Mouse (Mus musculus) lung, embryonic 15.5 days (tissue): ENCODE data around the gene Ccdc172. TPM values are rescaled to one million over a fixed set of nuclear protein-coding genes. Genes with fewer than 3 reads are reported as not detected.

Experiments
- ATAC-seq: fragments of 200-750 bp; cut with Nextera tagmentation; 2 replicates; pipeline ENCODE4 v1.8.0; 2017; ENCODE audit warnings: moderate number of reproducible peaks, borderline replicate concordance; ENCODE audit not compliant: low FRiP score, low TSS enrichment; ENCODE audit errors: extremely low read depth
- H3K27ac ChIP-seq: fragments of 300-500 bp; sonication (generic); 2 replicates; pipeline ENCODE4 v1.5.1; 2015; ENCODE audit warnings: moderate library complexity, mild to moderate bottlenecking, inconsistent platforms
- H3K27me3 ChIP-seq: fragments of 300-500 bp; sonication (generic); 2 replicates; pipeline ENCODE4 v1.6.1; 2015; ENCODE audit warnings: inconsistent platforms
- H3K36me3 ChIP-seq: fragments of 300-500 bp; sonication (generic); 2 replicates; pipeline ENCODE4 v1.6.1; 2015; ENCODE audit warnings: inconsistent platforms
- H3K4me1 ChIP-seq: fragments of 300-500 bp; sonication (generic); 2 replicates; pipeline ENCODE4 v1.6.1; 2015; ENCODE audit warnings: inconsistent platforms
- H3K4me2 ChIP-seq: fragments of 300-500 bp; sonication (generic); 2 replicates; pipeline ENCODE4 v1.6.1; 2015; ENCODE audit warnings: inconsistent platforms, mild to moderate bottlenecking, moderate library complexity
- H3K4me3 ChIP-seq: fragments of 300-500 bp; sonication (generic); 2 replicates; pipeline ENCODE4 v1.5.1; 2015; ENCODE audit warnings: mild to moderate bottlenecking, inconsistent platforms
- H3K9ac ChIP-seq: fragments of 300-500 bp; sonication (generic); 2 replicates; pipeline ENCODE4 v1.6.1; 2015; ENCODE audit warnings: inconsistent platforms
- H3K9me3 ChIP-seq: fragments of 300-500 bp; sonication (generic); 2 replicates; pipeline ENCODE4 v1.6.1; 2016; ENCODE audit warnings: inconsistent platforms
- WGBS: fragments of 180-500 bp; shearing (Covaris S2); methylation state at CpG from one replicate; pipeline ENCODE4 v1.1.7; 2015; 5-methylcytosine and 5-hydroxymethylcytosine counted together
- polyA plus RNA-seq: library from polyadenylated mRNA; unstranded; fragments of >200 nt; fragmentation: Nextera tagmentation; extraction: Ambion mirVana; gene quantifications from 2 replicates; pipeline ENCODE4 v1.2.1, GENCODE M21; 2015

Ccdc172 gene
- polyA plus RNA-seq, 1 experiment from 2014 or later: not detected

DNA sequence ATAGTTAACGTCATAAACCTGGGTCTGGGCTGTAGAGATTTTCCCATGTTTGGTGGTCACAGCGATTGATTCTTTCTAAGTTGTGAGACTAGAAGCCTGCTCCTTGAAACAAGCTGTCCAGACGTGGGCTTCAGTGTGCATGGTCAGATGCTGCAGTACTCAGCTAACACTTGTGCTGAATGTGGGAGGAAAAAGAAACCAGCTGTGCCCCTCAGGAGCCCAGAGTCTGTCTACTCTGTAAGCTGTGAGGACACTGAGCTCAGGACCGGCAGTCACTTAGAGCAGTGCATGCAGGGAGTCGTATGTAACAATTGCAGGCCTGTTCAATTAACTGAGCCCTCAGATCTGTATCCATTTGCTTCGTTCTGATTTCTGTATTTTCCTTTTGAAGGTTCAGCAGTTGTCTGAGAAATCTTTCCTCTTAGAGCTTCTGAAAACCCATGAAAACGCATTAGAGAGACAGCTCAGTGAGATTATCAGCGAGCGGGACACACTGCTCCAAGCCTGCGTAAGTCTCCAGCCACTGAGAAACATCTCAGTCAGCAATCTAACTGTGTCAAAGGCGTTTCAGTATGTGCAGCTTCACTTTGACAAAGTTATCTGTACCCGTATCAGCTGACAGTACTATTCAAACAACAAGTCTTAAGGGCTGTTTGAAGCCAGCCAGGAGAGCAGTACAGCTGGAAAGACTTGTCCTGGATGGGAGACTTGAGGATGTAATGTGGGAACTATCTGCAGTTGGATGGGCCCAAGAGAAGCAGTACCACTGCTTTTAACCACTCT is 13.9 kb downstream of the Ccdc172 start:
- no peak overlapping the region for H3K9ac ChIP-seq
- peaks cover 24% of the 10 kb centered on the region for H3K4me1 ChIP-seq
- ATAC-seq: peak; percentile 95
- no peak overlapping the region for H3K4me2 ChIP-seq
- no peak overlapping the region for H3K4me3 ChIP-seq
- H3K36me3 ChIP-seq: no peaks in the 10 kb centered on the region
- H3K9me3 ChIP-seq: no peaks in the 10 kb centered on the region
- no peaks in the 10 kb centered on the region for H3K27me3 ChIP-seq
- WGBS: 23% methylated on average over 12 of the region's 12 CpGs
- peak overlapping the region; percentile 51 for H3K27ac ChIP-seq

DNA sequence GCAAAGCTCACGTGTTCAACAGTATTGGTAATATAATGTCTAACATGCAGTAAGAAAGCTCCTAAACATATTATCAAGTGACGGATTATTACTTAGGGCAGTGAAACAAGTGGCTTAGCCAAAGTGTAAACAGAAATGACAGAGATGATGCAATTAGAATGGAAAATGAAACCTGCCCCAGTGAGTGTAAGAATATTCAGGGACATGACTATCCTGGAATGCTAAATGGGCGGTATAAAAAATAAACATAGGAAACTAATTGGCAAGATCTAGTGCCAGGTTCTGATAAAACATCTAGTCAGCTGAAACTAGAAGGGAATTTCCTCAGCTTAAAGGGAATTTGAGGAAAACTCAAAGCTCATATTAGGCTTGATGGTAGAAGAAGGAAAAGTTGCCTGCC is 21.3 kb downstream of the Ccdc172 start:
- no peak overlapping the region for H3K9ac ChIP-seq
- H3K4me2 ChIP-seq: no peak overlapping the region
- WGBS: 46% methylated on average over 3 of the region's 3 CpGs
- no peak for ATAC-seq
- no peaks in the 10 kb centered on the region for H3K36me3 ChIP-seq
- no peaks in the 10 kb centered on the region for H3K27me3 ChIP-seq
- peaks cover 3% of the 10 kb centered on the region; the same call in 1 of the 2 replicates for H3K4me1 ChIP-seq
- H3K9me3 ChIP-seq: no peaks in the 10 kb centered on the region
- no peak overlapping the region for H3K4me3 ChIP-seq
- H3K27ac ChIP-seq: no peak overlapping the region

DNA sequence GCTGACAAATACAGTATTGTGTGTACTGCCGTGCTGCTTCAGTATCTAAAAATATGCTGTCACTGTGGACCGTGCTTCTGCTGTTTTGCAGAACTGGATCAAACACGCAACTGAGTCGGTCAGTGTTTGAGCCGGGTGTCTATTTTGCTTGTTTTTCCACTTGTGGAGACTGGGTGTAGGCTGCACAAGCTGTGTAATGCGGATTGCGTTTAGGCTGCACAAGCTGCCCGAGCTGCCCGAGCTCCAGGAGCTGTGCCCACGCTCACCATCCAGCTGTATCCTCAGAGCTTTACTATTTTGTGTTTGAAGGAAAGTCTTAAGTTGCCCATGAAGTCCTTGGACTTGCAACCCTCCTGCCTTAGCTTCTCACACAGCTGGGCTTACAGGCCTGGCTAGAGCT is 24.9 kb downstream of the Ccdc172 start:
- 61% methylated on average over 10 of the region's 10 CpGs for WGBS
- Histone ChIP-seq H3K4me3 (no peak overlapping the region), H3K27me3 (no peaks in the 10 kb centered on the region), H3K4me1 (peaks cover 3% of the 10 kb centered on the region; the same call in 1 of the 2 replicates), H3K9me3 (no peaks in the 10 kb centered on the region), H3K27ac (no peak overlapping the region), H3K4me2 (no peak overlapping the region), H3K9ac (no peak overlapping the region), H3K36me3 (no peaks in the 10 kb centered on the region)
- no peak for ATAC-seq

DNA sequence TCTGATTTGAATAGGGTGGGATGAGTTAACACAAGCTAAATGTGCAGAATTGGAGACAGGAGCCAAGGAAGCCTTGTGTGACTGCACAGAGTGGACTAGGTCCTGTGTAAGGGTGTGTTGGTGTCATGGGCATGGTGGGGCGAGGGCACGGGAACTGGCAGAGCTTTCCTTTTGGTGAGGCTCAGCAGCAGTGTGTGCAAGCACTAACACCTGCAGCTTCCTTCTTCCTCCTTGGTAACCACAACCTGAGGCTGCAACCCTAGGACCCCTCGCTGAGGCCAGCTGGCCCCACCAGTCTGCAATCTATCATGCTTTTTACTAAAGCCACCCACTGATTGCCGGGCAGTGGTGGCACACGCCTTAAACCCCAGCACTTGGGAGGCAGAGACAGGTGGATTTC is 28.6 kb downstream of the Ccdc172 start:
- Histone ChIP-seq H3K4me2 (no peak overlapping the region), H3K4me3 (no peak overlapping the region), H3K4me1 (peaks cover 3% of the 10 kb centered on the region; the same call in 1 of the 2 replicates), H3K9me3 (no peaks in the 10 kb centered on the region), H3K27me3 (no peaks in the 10 kb centered on the region), H3K9ac (no peak overlapping the region), H3K27ac (no peak overlapping the region), H3K36me3 (no peaks in the 10 kb centered on the region)
- 81% methylated on average over 5 of the region's 5 CpGs for WGBS
- no peak for ATAC-seq

DNA sequence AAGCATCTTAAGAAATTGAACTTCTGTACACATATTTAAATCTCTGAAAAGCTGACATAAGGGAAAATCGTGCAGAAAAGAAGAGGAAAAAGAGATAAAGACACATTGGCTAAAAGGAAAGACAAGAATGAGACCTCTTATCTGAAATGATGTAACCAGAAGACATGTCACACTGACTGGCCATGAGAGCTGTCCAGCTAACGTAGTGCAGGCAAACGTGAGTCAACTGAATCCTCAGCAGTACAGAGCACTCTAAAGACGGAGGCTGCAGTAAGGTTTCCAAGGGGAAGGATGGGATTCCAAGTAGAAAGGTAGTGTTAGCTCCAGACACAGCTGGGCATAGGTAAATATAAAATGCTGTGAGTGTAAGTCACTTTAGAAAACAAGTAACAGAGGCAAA is 36.6 kb downstream of the Ccdc172 start:
- 24% methylated on average over 4 of the region's 4 CpGs for WGBS
- H3K9ac ChIP-seq: no peak overlapping the region
- H3K27me3 ChIP-seq: no peaks in the 10 kb centered on the region
- H3K4me2 ChIP-seq: no peak overlapping the region
- H3K9me3 ChIP-seq: no peaks in the 10 kb centered on the region
- H3K4me3 ChIP-seq: no peak overlapping the region
- H3K27ac ChIP-seq: no peak overlapping the region
- ATAC-seq: no peak
- no peaks in the 10 kb centered on the region for H3K36me3 ChIP-seq
- no peaks in the 10 kb centered on the region for H3K4me1 ChIP-seq

DNA sequence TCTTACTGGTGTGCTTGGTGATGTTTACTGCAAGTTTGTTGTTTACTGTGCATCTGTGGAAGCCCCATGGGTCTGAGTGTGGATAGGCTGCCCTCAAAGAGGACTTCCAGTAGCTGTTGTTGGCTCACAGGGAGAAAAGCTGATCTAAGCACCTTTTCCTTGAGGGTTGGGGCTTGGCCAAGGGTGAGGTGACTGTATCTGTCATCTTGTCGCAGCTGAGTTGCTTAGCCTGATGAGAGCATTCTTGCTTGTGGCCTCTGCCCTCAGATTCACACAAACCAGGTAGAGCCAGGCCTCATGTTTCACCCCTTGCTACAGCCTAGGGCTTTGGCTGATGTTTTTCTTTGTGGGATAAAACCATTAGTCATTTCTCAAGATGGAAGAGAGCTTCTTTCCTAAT is 38.7 kb downstream of the Ccdc172 start:
- no peaks in the 10 kb centered on the region for H3K27me3 ChIP-seq
- H3K27ac ChIP-seq: no peak overlapping the region
- 30% methylated on average over 1 of the region's 1 CpGs for WGBS
- H3K9me3 ChIP-seq: no peaks in the 10 kb centered on the region
- no peaks in the 10 kb centered on the region for H3K4me1 ChIP-seq
- H3K4me3 ChIP-seq: no peak overlapping the region
- H3K36me3 ChIP-seq: no peaks in the 10 kb centered on the region
- ATAC-seq: no peak
- H3K9ac ChIP-seq: no peak overlapping the region
- no peak overlapping the region for H3K4me2 ChIP-seq

DNA sequence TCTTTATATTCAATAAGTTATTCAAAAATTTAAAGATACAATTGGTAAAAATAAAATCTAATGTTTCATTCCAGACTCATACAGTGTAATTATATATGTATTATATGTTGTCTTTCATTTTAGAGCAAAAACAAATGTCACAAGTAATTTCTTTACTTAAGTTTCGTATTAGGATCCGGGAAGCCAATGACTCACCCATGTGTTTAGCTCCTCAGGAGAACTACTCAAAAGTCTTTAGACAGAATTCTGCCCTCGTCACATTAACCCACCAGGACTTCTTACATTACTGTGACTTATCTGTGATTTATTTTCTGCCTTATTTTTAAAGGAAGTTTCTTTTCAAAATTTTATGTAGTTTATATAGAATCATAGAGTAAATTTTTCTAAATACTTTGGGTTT is 39.1 kb downstream of the Ccdc172 start:
- WGBS: 75% methylated on average over 3 of the region's 3 CpGs

DNA sequence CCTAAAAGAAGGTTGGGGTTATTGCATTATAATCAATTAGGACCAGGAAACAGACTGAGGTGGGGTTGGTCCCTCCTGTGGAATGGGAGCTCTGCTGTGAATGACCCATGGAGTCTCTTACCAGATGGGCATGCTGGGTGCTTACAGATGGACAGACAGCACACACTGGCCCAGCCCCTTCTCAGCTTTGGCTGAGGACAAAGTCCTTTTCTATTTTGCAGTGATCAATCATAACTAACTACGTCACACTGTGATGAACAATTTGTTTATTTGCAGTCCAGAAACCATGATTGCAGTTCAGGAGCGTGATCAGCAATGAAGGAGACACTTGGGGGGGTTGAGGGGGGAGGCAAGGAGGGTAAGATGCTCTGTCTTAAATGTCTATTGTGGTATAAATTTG is 43.2 kb downstream of the Ccdc172 start:
- Histone ChIP-seq H3K4me3 (no peak overlapping the region), H3K4me2 (no peak overlapping the region), H3K9ac (no peak overlapping the region), H3K36me3 (no peaks in the 10 kb centered on the region), H3K27ac (no peak overlapping the region), H3K9me3 (no peaks in the 10 kb centered on the region), H3K4me1 (no peaks in the 10 kb centered on the region), H3K27me3 (no peaks in the 10 kb centered on the region)
- no peak for ATAC-seq
- WGBS: 52% methylated on average over 2 of the region's 2 CpGs

More for the DNA sequence above, 39.1 kb downstream of the Ccdc172 start:
- Histone ChIP-seq H3K4me3 (no peak overlapping the region), H3K4me2 (no peak overlapping the region), H3K9ac (no peak overlapping the region), H3K27me3 (no peaks in the 10 kb centered on the region), H3K36me3 (no peaks in the 10 kb centered on the region), H3K27ac (no peak overlapping the region), H3K9me3 (no peaks in the 10 kb centered on the region), H3K4me1 (no peaks in the 10 kb centered on the region)
- ATAC-seq: no peak

DNA sequence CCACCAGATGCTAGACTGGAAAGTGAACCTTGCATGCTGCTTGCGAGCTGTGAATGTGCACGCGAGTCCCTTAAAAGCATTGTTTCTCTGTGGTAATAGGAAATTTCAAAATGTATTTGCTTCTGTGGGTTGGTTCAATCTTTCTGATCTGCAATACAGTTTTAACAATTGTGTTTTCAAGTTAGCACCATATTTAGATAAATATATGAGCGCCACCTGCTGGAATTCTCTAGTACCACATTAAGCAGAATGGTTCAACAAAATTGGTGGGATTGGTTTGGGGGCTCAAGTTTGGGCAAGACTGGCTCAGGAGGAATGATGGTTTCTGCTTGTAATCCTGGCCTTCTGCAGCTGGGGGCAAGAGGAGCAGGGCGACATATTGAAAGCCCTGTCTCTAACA is 46.6 kb downstream of the Ccdc172 start:
- Histone ChIP-seq H3K27ac (no peak overlapping the region), H3K4me3 (no peak overlapping the region), H3K9ac (no peak overlapping the region), H3K4me1 (no peaks in the 10 kb centered on the region), H3K27me3 (no peaks in the 10 kb centered on the region), H3K4me2 (no peak overlapping the region), H3K36me3 (no peaks in the 10 kb centered on the region), H3K9me3 (no peaks in the 10 kb centered on the region)
- WGBS: 40% methylated on average over 5 of the region's 5 CpGs
- ATAC-seq: no peak

DNA sequence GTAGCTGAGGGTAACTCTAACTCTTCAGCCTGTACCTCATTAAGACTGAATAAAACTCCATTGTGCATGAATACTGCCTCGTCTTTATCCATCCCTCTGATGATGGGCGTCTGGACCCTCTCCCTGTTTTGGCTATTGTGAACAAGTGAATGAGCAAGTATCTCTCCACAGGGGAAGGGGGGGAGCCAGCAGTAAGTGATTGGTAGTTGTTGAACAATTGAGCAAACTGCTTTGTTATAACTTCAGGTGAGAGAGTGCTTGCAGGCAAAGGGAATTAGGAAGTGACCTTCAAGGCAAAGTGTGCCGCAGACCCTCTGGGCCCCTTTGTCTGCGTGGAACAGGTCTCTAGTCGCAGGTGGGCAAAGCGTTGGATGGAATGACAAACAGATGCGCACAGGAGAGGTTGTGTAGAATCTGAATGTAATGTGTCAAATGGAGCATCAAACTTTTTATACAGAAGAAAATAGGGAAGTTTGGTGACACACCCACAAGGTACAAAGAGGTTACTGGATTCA is 50.6 kb downstream of the Ccdc172 start:
- Histone ChIP-seq H3K4me2 (no peak overlapping the region), H3K36me3 (no peaks in the 10 kb centered on the region), H3K9me3 (no peaks in the 10 kb centered on the region), H3K4me3 (no peak overlapping the region), H3K4me1 (no peaks in the 10 kb centered on the region), H3K27ac (no peak overlapping the region), H3K27me3 (no peaks in the 10 kb centered on the region), H3K9ac (no peak overlapping the region)
- no peak for ATAC-seq
- WGBS: 93% methylated on average over 7 of the region's 7 CpGs

DNA sequence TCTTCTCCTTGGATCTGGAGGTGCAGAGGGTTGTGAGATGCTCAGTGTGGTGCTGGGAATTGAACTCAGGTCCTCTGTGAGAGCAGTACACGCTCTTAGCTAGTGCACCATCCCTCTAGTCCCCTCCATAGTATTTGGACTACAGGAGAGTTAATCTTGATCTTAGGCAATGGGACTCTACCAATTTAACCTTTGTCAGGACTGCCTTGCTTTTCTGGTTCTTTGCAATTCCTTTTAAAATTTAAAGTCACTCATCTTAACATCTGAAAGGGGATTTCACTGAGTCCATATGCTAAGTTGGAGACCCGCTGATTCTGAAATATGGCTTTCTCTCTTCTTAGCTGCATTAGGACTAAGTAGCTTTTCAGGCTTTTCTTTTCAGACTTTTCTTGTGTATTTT is 59.8 kb downstream of the Ccdc172 start:
- Histone ChIP-seq H3K4me2 (no peak overlapping the region), H3K9ac (no peak overlapping the region), H3K9me3 (no peaks in the 10 kb centered on the region), H3K36me3 (no peaks in the 10 kb centered on the region), H3K27me3 (no peaks in the 10 kb centered on the region), H3K4me3 (no peak overlapping the region), H3K27ac (no peak overlapping the region), H3K4me1 (no peaks in the 10 kb centered on the region)
- 83% methylated on average over 2 of the region's 2 CpGs for WGBS
- no peak for ATAC-seq

DNA sequence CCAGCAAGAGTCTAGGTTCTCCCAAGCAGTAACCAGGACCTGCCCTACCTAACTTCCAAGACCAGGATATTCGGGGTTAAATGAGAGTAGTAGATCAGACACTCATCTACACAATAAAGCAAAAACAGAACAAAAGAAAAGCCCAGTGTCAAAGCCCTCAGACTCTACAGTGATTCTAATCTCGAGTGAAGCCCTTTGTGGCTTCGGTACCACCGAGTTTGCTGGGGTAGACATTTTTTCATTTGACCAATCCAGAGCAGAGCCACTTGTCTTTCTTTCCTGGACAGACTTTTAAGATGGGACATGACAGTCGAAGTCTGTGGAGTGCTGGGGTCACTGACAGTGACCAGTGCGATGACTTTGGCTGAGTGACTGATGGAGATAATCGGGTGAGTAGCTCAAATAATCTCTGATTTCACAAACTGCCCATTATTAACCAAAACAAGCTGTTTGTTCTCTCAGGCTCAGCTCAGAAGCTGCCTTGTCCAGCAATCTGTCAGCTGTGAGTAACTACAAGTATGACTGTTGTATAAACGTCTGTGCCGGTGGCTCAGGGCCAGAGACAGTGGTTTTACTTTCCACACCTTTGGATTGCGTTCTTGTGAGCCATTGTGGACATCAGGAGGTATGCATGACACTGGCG is 60.8 kb downstream of the Ccdc172 start:
- Histone ChIP-seq H3K4me1 (no peaks in the 10 kb centered on the region), H3K4me2 (no peak overlapping the region), H3K4me3 (no peak overlapping the region), H3K9ac (no peak overlapping the region), H3K27me3 (no peaks in the 10 kb centered on the region), H3K36me3 (no peaks in the 10 kb centered on the region), H3K27ac (no peak overlapping the region), H3K9me3 (no peaks in the 10 kb centered on the region)
- ATAC-seq: no peak
- WGBS: 31% methylated on average over 11 of the region's 11 CpGs
